Mouse (Mus musculus): ENCODE data around the gene Klf13. TPM values are rescaled to one million over a fixed set of nuclear protein-coding genes. Genes with fewer than 3 reads are reported as not detected.
A peak's percentile ranks its signal among the peaks of the same experiment; 100 is the strongest.

Klf13 gene
- polyA plus RNA-seq, 1 experiment from 2014 or later = 18.8 TPM

GRCm38 (mm10) chr7:63924747-63925412 is 13.8 kb downstream of the Klf13 start:
- Histone ChIP-seq H3K27ac (ENCODE audit: low read depth, low read length) (no peak overlapping the region), H3K4me2 (no peak overlapping the region)

GRCm38 (mm10) chr7:63924151-63924550 is 14.6 kb downstream of the Klf13 start:
- Histone ChIP-seq H3K9me3 (replicated peaks; ENCODE audit: control insufficient read depth, low read length) (no peaks in the 10 kb centered on the region), H3K36me3 (ENCODE audit: control insufficient read depth, insufficient read depth, low read length) (no peaks in the 10 kb centered on the region), H3K9ac (ENCODE audit: low read depth, low read length) (no peak overlapping the region), H3K27ac (ENCODE audit: low read depth, low read length) (no peak overlapping the region), H3K27me3 (ENCODE audit: control insufficient read depth, insufficient read depth, low read length) (no peaks in the 10 kb centered on the region), H3K4me1 (ENCODE audit: control insufficient read depth, insufficient read depth, low read length) (peaks cover 39% of the 10 kb centered on the region), H3K4me3 (ENCODE audit: low read depth, low read length) (no peak overlapping the region), H3K4me2 (no peak overlapping the region)
- WGBS (ENCODE audit: insufficient replicate concordance) = 36% methylated on average over 1 of the region's 1 CpGs
- no peak for ATAC-seq (replicated peaks; ENCODE audit: insufficient number of reproducible peaks, low FRiP score, low TSS enrichment)

More at GRCm38 (mm10) chr7:63924747-63925412, 13.8 kb downstream of the Klf13 start:
- Histone ChIP-seq H3K4me1 (ENCODE audit: control insufficient read depth, insufficient read depth, low read length) (peaks cover 32% of the 10 kb centered on the region), H3K36me3 (ENCODE audit: control insufficient read depth, insufficient read depth, low read length) (no peaks in the 10 kb centered on the region), H3K4me3 (ENCODE audit: low read depth, low read length) (no peak overlapping the region), H3K9me3 (replicated peaks; ENCODE audit: control insufficient read depth, low read length) (no peaks in the 10 kb centered on the region), H3K27me3 (ENCODE audit: control insufficient read depth, insufficient read depth, low read length) (no peaks in the 10 kb centered on the region), H3K9ac (ENCODE audit: low read depth, low read length) (no peak overlapping the region)
- 75% methylated on average over 6 of the region's 6 CpGs for WGBS (ENCODE audit: insufficient replicate concordance)
- no peak for ATAC-seq (replicated peaks; ENCODE audit: insufficient number of reproducible peaks, low FRiP score, low TSS enrichment)

- Histone ChIP-seq H3K27me3 (ENCODE audit: control insufficient read depth, insufficient read depth, low read length) (no peaks in the 10 kb centered on the region), H3K36me3 (ENCODE audit: control insufficient read depth, insufficient read depth, low read length) (no peaks in the 10 kb centered on the region), H3K9ac (ENCODE audit: low read depth, low read length) (no peak overlapping the region), H3K9me3 (replicated peaks; ENCODE audit: control insufficient read depth, low read length) (no peaks in the 10 kb centered on the region), H3K4me1 (ENCODE audit: control insufficient read depth, insufficient read depth, low read length) (peaks cover 38% of the 10 kb centered on the region), H3K27ac (ENCODE audit: low read depth, low read length) (no peak overlapping the region), H3K4me2 (no peak overlapping the region), H3K4me3 (ENCODE audit: low read depth, low read length) (no peak overlapping the region)
- 89% methylated on average over 1 of the region's 1 CpGs for WGBS (ENCODE audit: insufficient replicate concordance)
- no peak for ATAC-seq (replicated peaks; ENCODE audit: insufficient number of reproducible peaks, low FRiP score, low TSS enrichment)
Measured at GRCm38 (mm10) chr7:63922975-63923374, 15.7 kb downstream of the Klf13 start.

GRCm38 (mm10) chr7:63922571-63922970 is 16.1 kb downstream of the Klf13 start:
- Histone ChIP-seq H3K4me1 (ENCODE audit: control insufficient read depth, insufficient read depth, low read length) (peaks cover 35% of the 10 kb centered on the region), H3K4me3 (ENCODE audit: low read depth, low read length) (no peak overlapping the region), H3K36me3 (ENCODE audit: control insufficient read depth, insufficient read depth, low read length) (no peaks in the 10 kb centered on the region), H3K4me2 (no peak overlapping the region), H3K9me3 (replicated peaks; ENCODE audit: control insufficient read depth, low read length) (no peaks in the 10 kb centered on the region), H3K9ac (ENCODE audit: low read depth, low read length) (no peak overlapping the region), H3K27me3 (ENCODE audit: control insufficient read depth, insufficient read depth, low read length) (no peaks in the 10 kb centered on the region), H3K27ac (ENCODE audit: low read depth, low read length) (no peak overlapping the region)
- no peak for ATAC-seq (replicated peaks; ENCODE audit: insufficient number of reproducible peaks, low FRiP score, low TSS enrichment)
- 69% methylated on average over 2 of the region's 2 CpGs for WGBS (ENCODE audit: insufficient replicate concordance)

GRCm38 (mm10) chr7:63921909-63922562 is 16.7 kb downstream of the Klf13 start:
- H3K4me2 ChIP-seq = no peak overlapping the region
- no peaks in the 10 kb centered on the region for H3K9me3 ChIP-seq (replicated peaks; ENCODE audit: control insufficient read depth, low read length)
- H3K27ac ChIP-seq (ENCODE audit: low read depth, low read length) = no peak overlapping the region
- H3K36me3 ChIP-seq (ENCODE audit: control insufficient read depth, insufficient read depth, low read length) = no peaks in the 10 kb centered on the region
- no peak overlapping the region for H3K9ac ChIP-seq (ENCODE audit: low read depth, low read length)
- 75% methylated on average over 8 of the region's 8 CpGs for WGBS (ENCODE audit: insufficient replicate concordance)
- no peak for ATAC-seq (replicated peaks; ENCODE audit: insufficient number of reproducible peaks, low FRiP score, low TSS enrichment)
- no peak overlapping the region for H3K4me3 ChIP-seq (ENCODE audit: low read depth, low read length)
- H3K4me1 ChIP-seq (ENCODE audit: control insufficient read depth, insufficient read depth, low read length) = peaks cover 35% of the 10 kb centered on the region
- no peaks in the 10 kb centered on the region for H3K27me3 ChIP-seq (ENCODE audit: control insufficient read depth, insufficient read depth, low read length)

- Histone ChIP-seq H3K9ac (ENCODE audit: low read depth, low read length) (0 out of 2 replicates have a peak overlapping the region, but pooled peaks have one; percentile 22), H3K36me3 (ENCODE audit: control insufficient read depth, insufficient read depth, low read length) (no peaks in the 10 kb centered on the region), H3K9me3 (replicated peaks; ENCODE audit: control insufficient read depth, low read length) (no peaks in the 10 kb centered on the region), H3K4me3 (ENCODE audit: low read depth, low read length) (no peak overlapping the region), H3K4me1 (ENCODE audit: control insufficient read depth, insufficient read depth, low read length) (peaks cover 26% of the 10 kb centered on the region), H3K4me2 (no peak overlapping the region), H3K27ac (ENCODE audit: low read depth, low read length) (no peak overlapping the region), H3K27me3 (ENCODE audit: control insufficient read depth, insufficient read depth, low read length) (no peaks in the 10 kb centered on the region)
- 82% methylated on average over 12 of the region's 12 CpGs for WGBS (ENCODE audit: insufficient replicate concordance)
- no peak for ATAC-seq (replicated peaks; ENCODE audit: insufficient number of reproducible peaks, low FRiP score, low TSS enrichment)
Measured at GRCm38 (mm10) chr7:63918771-63919768, 19.6 kb downstream of the Klf13 start.

GRCm38 (mm10) chr7:63917693-63918092 is 21.0 kb downstream of the Klf13 start:
- Histone ChIP-seq H3K27me3 (ENCODE audit: control insufficient read depth, insufficient read depth, low read length) (no peaks in the 10 kb centered on the region), H3K4me1 (ENCODE audit: control insufficient read depth, insufficient read depth, low read length) (peaks cover 37% of the 10 kb centered on the region), H3K36me3 (ENCODE audit: control insufficient read depth, insufficient read depth, low read length) (no peaks in the 10 kb centered on the region), H3K4me2 (no peak overlapping the region), H3K9ac (ENCODE audit: low read depth, low read length) (no peak overlapping the region), H3K9me3 (replicated peaks; ENCODE audit: control insufficient read depth, low read length) (no peaks in the 10 kb centered on the region), H3K4me3 (ENCODE audit: low read depth, low read length) (no peak overlapping the region), H3K27ac (ENCODE audit: low read depth, low read length) (no peak overlapping the region)
- 71% methylated on average over 6 of the region's 6 CpGs for WGBS (ENCODE audit: insufficient replicate concordance)
- ATAC-seq (replicated peaks; ENCODE audit: insufficient number of reproducible peaks, low FRiP score, low TSS enrichment) = no peak

GRCm38 (mm10) chr7:63916268-63916907 is 22.3 kb downstream of the Klf13 start, which contains the start of gene E030018B13Rik:
Gene E030018B13Rik, plus strand, starts transcription at chr7:63916857.
- no peak for ATAC-seq (replicated peaks; ENCODE audit: insufficient number of reproducible peaks, low FRiP score, low TSS enrichment)
- Histone ChIP-seq H3K9me3 (replicated peaks; ENCODE audit: control insufficient read depth, low read length) (no peaks in the 10 kb centered on the region), H3K36me3 (ENCODE audit: control insufficient read depth, insufficient read depth, low read length) (no peaks in the 10 kb centered on the region), H3K27me3 (ENCODE audit: control insufficient read depth, insufficient read depth, low read length) (no peaks in the 10 kb centered on the region), H3K4me1 (ENCODE audit: control insufficient read depth, insufficient read depth, low read length) (peaks cover 47% of the 10 kb centered on the region), H3K4me3 (ENCODE audit: low read depth, low read length) (no peak within 1 kb of the TSS), H3K4me2 (no peak within 1 kb of the TSS), H3K9ac (ENCODE audit: low read depth, low read length) (no peak within 1 kb of the TSS), H3K27ac (ENCODE audit: low read depth, low read length) (no peak within 1 kb of the TSS)
- 81% methylated on average over 6 of the region's 6 CpGs for WGBS (ENCODE audit: insufficient replicate concordance)

Data from heart, embryonic 11.5 days (tissue).